Mouse (Mus musculus): ENCODE measurements at regions not wholly inside any gene's neighbourhood (a gene's known extent, or its start where the extent isn't known, plus 50 kb on each side); places are given as distances from the start of the nearest gene placed in this dataset.

- Histone ChIP-seq H3K4me2 (replicated peaks) (no peak overlapping the region), H3K4me3 (no peak overlapping the region), H3K9me3 (no peaks in the 10 kb centered on the region), H3K4me1 (peaks cover 20% of the 10 kb centered on the region), H3K36me3 (no peaks in the 10 kb centered on the region), H3K27ac (no peak overlapping the region), H3K9ac (no peak overlapping the region), H3K27me3 (no peaks in the 10 kb centered on the region)
- ATAC-seq (ENCODE audit: low FRiP score, low read depth) = no peak
- 55% methylated on average over 3 of the region's 3 CpGs for WGBS
Measured at GRCm38 (mm10) chr10:118722671-118723070, 147.3 kb downstream of the Dyrk2 start.

- no peak overlapping the region for H3K9ac ChIP-seq
- H3K9me3 ChIP-seq = peaks cover 6% of the 10 kb centered on the region; the same call in 1 of the 2 replicates
- no peaks in the 10 kb centered on the region for H3K27me3 ChIP-seq
- no peak for ATAC-seq (ENCODE audit: low FRiP score, low read depth)
- H3K27ac ChIP-seq = no peak overlapping the region
- H3K4me1 ChIP-seq = no peaks in the 10 kb centered on the region
- no peak overlapping the region for H3K4me2 ChIP-seq (replicated peaks)
- H3K4me3 ChIP-seq = no peak overlapping the region
- 87% methylated on average over 4 of the region's 4 CpGs for WGBS
- H3K36me3 ChIP-seq = no peaks in the 10 kb centered on the region
Measured at GRCm38 (mm10) chr10:118736093-118736492, 133.9 kb downstream of the Dyrk2 start.

GRCm38 (mm10) chr10:118737064-118737463 lies 132.9 kb downstream of the Dyrk2 start:
- Histone ChIP-seq H3K4me1 (no peaks in the 10 kb centered on the region), H3K4me3 (no peak overlapping the region), H3K36me3 (no peaks in the 10 kb centered on the region), H3K27me3 (no peaks in the 10 kb centered on the region), H3K9ac (no peak overlapping the region), H3K4me2 (replicated peaks) (no peak overlapping the region), H3K9me3 (peaks cover 6% of the 10 kb centered on the region; the same call in 1 of the 2 replicates), H3K27ac (no peak overlapping the region)
- ATAC-seq (ENCODE audit: low FRiP score, low read depth) = no peak

- no peak for ATAC-seq (ENCODE audit: low FRiP score, low read depth)
- Histone ChIP-seq H3K4me1 (no peaks in the 10 kb centered on the region), H3K27ac (no peak overlapping the region), H3K9me3 (peaks cover 6% of the 10 kb centered on the region; the same call in 1 of the 2 replicates), H3K4me2 (replicated peaks) (no peak overlapping the region), H3K36me3 (no peaks in the 10 kb centered on the region), H3K9ac (no peak overlapping the region), H3K4me3 (no peak overlapping the region), H3K27me3 (no peaks in the 10 kb centered on the region)
- 66% methylated on average over 10 of the region's 10 CpGs for WGBS
Measured at GRCm38 (mm10) chr10:118739849-118740481, 130.0 kb downstream of the Dyrk2 start.

- Histone ChIP-seq H3K27ac (no peak overlapping the region), H3K4me3 (no peak overlapping the region), H3K4me1 (peaks cover 11% of the 10 kb centered on the region), H3K9ac (no peak overlapping the region), H3K36me3 (no peaks in the 10 kb centered on the region), H3K9me3 (no peaks in the 10 kb centered on the region; the same call in 1 of the 2 replicates), H3K27me3 (no peaks in the 10 kb centered on the region), H3K4me2 (replicated peaks) (no peak overlapping the region)
- WGBS = 89% methylated on average over 9 of the region's 9 CpGs
- ATAC-seq (ENCODE audit: low FRiP score, low read depth) = no peak
Measured at GRCm38 (mm10) chr10:118743831-118744230, 126.2 kb downstream of the Dyrk2 start.

GRCm38 (mm10) chr10:118746719-118747395 lies 123.2 kb downstream of the Dyrk2 start:
- Histone ChIP-seq H3K27me3 (no peaks in the 10 kb centered on the region), H3K9ac (no peak overlapping the region), H3K4me1 (peaks cover 11% of the 10 kb centered on the region), H3K27ac (no peak overlapping the region), H3K9me3 (no peaks in the 10 kb centered on the region; the same call in 1 of the 2 replicates), H3K4me2 (replicated peaks) (no peak overlapping the region), H3K36me3 (no peaks in the 10 kb centered on the region), H3K4me3 (no peak overlapping the region)
- 60% methylated on average over 4 of the region's 4 CpGs for WGBS
- 0 out of 2 replicates have a peak, but pooled peaks have one; percentile 24 for ATAC-seq (ENCODE audit: low FRiP score, low read depth)

- Histone ChIP-seq H3K9ac (no peak overlapping the region), H3K4me2 (replicated peaks) (no peak overlapping the region), H3K9me3 (no peaks in the 10 kb centered on the region; the same call in 1 of the 2 replicates), H3K4me3 (no peak overlapping the region), H3K27me3 (no peaks in the 10 kb centered on the region), H3K4me1 (peaks cover 11% of the 10 kb centered on the region), H3K36me3 (no peaks in the 10 kb centered on the region), H3K27ac (no peak overlapping the region)
- ATAC-seq (ENCODE audit: low FRiP score, low read depth) = no peak
- WGBS = 86% methylated on average over 1 of the region's 1 CpGs
Measured at GRCm38 (mm10) chr10:118749039-118749438, 121.0 kb downstream of the Dyrk2 start.

GRCm38 (mm10) chr10:118749756-118750155 lies 120.3 kb downstream of the Dyrk2 start:
- Histone ChIP-seq H3K27ac (no peak overlapping the region), H3K4me3 (no peak overlapping the region), H3K9ac (no peak overlapping the region), H3K9me3 (no peaks in the 10 kb centered on the region; the same call in 1 of the 2 replicates), H3K36me3 (no peaks in the 10 kb centered on the region), H3K4me2 (replicated peaks) (no peak overlapping the region), H3K27me3 (no peaks in the 10 kb centered on the region), H3K4me1 (peaks cover 11% of the 10 kb centered on the region)
- 90% methylated on average over 6 of the region's 6 CpGs for WGBS
- ATAC-seq (ENCODE audit: low FRiP score, low read depth) = no peak

GRCm38 (mm10) chr10:118751110-118751509 lies 118.9 kb downstream of the Dyrk2 start:
- H3K36me3 ChIP-seq = no peaks in the 10 kb centered on the region
- H3K4me3 ChIP-seq = no peak overlapping the region
- H3K27me3 ChIP-seq = no peaks in the 10 kb centered on the region
- ATAC-seq (ENCODE audit: low FRiP score, low read depth) = no peak
- no peak overlapping the region for H3K4me2 ChIP-seq (replicated peaks)
- no peak overlapping the region for H3K27ac ChIP-seq
- peaks cover 11% of the 10 kb centered on the region for H3K4me1 ChIP-seq
- no peaks in the 10 kb centered on the region for H3K9me3 ChIP-seq
- WGBS = 85% methylated on average over 2 of the region's 2 CpGs
- no peak overlapping the region for H3K9ac ChIP-seq

- Histone ChIP-seq H3K4me2 (replicated peaks) (no peak overlapping the region), H3K4me3 (no peak overlapping the region), H3K27ac (no peak overlapping the region), H3K4me1 (no peaks in the 10 kb centered on the region), H3K36me3 (no peaks in the 10 kb centered on the region), H3K27me3 (no peaks in the 10 kb centered on the region), H3K9me3 (no peaks in the 10 kb centered on the region), H3K9ac (no peak overlapping the region)
- WGBS = 80% methylated on average over 5 of the region's 5 CpGs
- no peak for ATAC-seq (ENCODE audit: low FRiP score, low read depth)
Measured at GRCm38 (mm10) chr10:118753061-118753775, 116.8 kb downstream of the Dyrk2 start.

GRCm38 (mm10) chr10:118754791-118755190 lies 115.2 kb downstream of the Dyrk2 start:
- no peaks in the 10 kb centered on the region for H3K36me3 ChIP-seq
- no peak for ATAC-seq (ENCODE audit: low FRiP score, low read depth)
- no peaks in the 10 kb centered on the region for H3K9me3 ChIP-seq
- H3K27me3 ChIP-seq = no peaks in the 10 kb centered on the region
- H3K9ac ChIP-seq = no peak overlapping the region
- H3K4me3 ChIP-seq = no peak overlapping the region
- no peaks in the 10 kb centered on the region for H3K4me1 ChIP-seq
- WGBS = 93% methylated on average over 13 of the region's 13 CpGs
- H3K27ac ChIP-seq = no peak overlapping the region
- no peak overlapping the region for H3K4me2 ChIP-seq (replicated peaks)

- Histone ChIP-seq H3K9me3 (no peaks in the 10 kb centered on the region), H3K4me2 (replicated peaks) (no peak overlapping the region), H3K4me3 (no peak overlapping the region), H3K27ac (no peak overlapping the region), H3K4me1 (no peaks in the 10 kb centered on the region), H3K36me3 (no peaks in the 10 kb centered on the region), H3K27me3 (no peaks in the 10 kb centered on the region), H3K9ac (no peak overlapping the region)
- 79% methylated on average over 18 of the region's 18 CpGs for WGBS
- ATAC-seq (ENCODE audit: low FRiP score, low read depth) = 0 out of 2 replicates have a peak, but pooled peaks have one; percentile 67
Measured at GRCm38 (mm10) chr10:118758825-118759471, 111.1 kb downstream of the Dyrk2 start.

Data from limb, embryonic 13.5 days (tissue).